Mouse (Mus musculus): ENCODE measurements around the gene Tmigd3.

GRCm38 (mm10) chr3:105870558-105870957, at the start of gene Tmigd3, which contains the start of gene Adora3:
- no peak for TF ChIP-seq CTCF (IDR thresholded peaks at IDR 0.05; ENCODE audit: low read depth, low read length)
- TF ChIP-seq GATA1 (IDR thresholded peaks at IDR 0.05; ENCODE audit: borderline replicate concordance, low read length): no peak
- TF ChIP-seq TAL1 (conservative IDR thresholded peaks at IDR 0.05; ENCODE audit: low read depth, low read length): no peak
- no peak for TF ChIP-seq POLR2AphosphoS5 (IDR thresholded peaks at IDR 0.05; ENCODE audit: insufficient replicate concordance, low read depth, low read length)

Measured in G1E (cell line).